Mouse (Mus musculus): ENCODE data around the gene Tmem237. TPM values are rescaled to one million over a fixed set of nuclear protein-coding genes. Genes with fewer than 3 reads are reported as not detected.

Gene Tmem237
- 10 to 100 TPM; 17.1 to 21.3 TPM for polyA plus RNA-seq (2017; shearing (Covaris generic))

- ATAC-seq = peak; percentile 85
Measured at GRCm38 (mm10) chr1:59119720-59120457, at the start of gene Tmem237. Tmem237 (minus strand) TSS chr1:59120408.

- ATAC-seq = no peak
Measured at GRCm38 (mm10) chr1:59169586-59169985, 49.4 kb upstream of the Tmem237 start.

- no peak for ATAC-seq
Measured at GRCm38 (mm10) chr1:59168556-59168955, 48.3 kb upstream of the Tmem237 start.

- ATAC-seq = no peak
Measured at GRCm38 (mm10) chr1:59167654-59168425, 47.6 kb upstream of the Tmem237 start.

- no peak for ATAC-seq
Measured at GRCm38 (mm10) chr1:59166232-59166905, 46.2 kb upstream of the Tmem237 start.

GRCm38 (mm10) chr1:59163918-59164317 is 43.7 kb upstream of the Tmem237 start:
- ATAC-seq = no peak

- no peak for ATAC-seq
Measured at GRCm38 (mm10) chr1:59163030-59163461, 42.8 kb upstream of the Tmem237 start, which contains the start of gene Mpp4. Mpp4 (minus strand) TSS chr1:59163389.

- ATAC-seq = no peak
Measured at GRCm38 (mm10) chr1:59162309-59163024, 42.3 kb upstream of the Tmem237 start.

- no peak for ATAC-seq
Measured at GRCm38 (mm10) chr1:59161396-59161795, 41.2 kb upstream of the Tmem237 start.

- no peak for ATAC-seq
Measured at GRCm38 (mm10) chr1:59160871-59161270, 40.7 kb upstream of the Tmem237 start.

GRCm38 (mm10) chr1:59159136-59159535 is 38.9 kb upstream of the Tmem237 start:
- no peak for ATAC-seq

GRCm38 (mm10) chr1:59158498-59158897 is 38.3 kb upstream of the Tmem237 start:
- ATAC-seq = no peak

GRCm38 (mm10) chr1:59157846-59158245 is 37.6 kb upstream of the Tmem237 start:
- no peak for ATAC-seq

GRCm38 (mm10) chr1:59152346-59152745 is 32.1 kb upstream of the Tmem237 start:
- no peak for ATAC-seq

- no peak for ATAC-seq
Measured at GRCm38 (mm10) chr1:59150542-59150941, 30.3 kb upstream of the Tmem237 start.

GRCm38 (mm10) chr1:59144543-59144942 is 24.3 kb upstream of the Tmem237 start:
- ATAC-seq = no peak

- peak; percentile 78 for ATAC-seq
Measured at GRCm38 (mm10) chr1:59142809-59143208, 22.6 kb upstream of the Tmem237 start.

GRCm38 (mm10) chr1:59134419-59134818 is 14.2 kb upstream of the Tmem237 start:
- no peak for ATAC-seq

- ATAC-seq = no peak
Measured at GRCm38 (mm10) chr1:59128879-59129278, 8.7 kb upstream of the Tmem237 start.

GRCm38 (mm10) chr1:59125558-59125957 is 5.3 kb upstream of the Tmem237 start:
- ATAC-seq = no peak

GRCm38 (mm10) chr1:59110524-59110923 is 9.7 kb downstream of the Tmem237 start:
- no peak for ATAC-seq

- ATAC-seq = no peak
Measured at GRCm38 (mm10) chr1:59102071-59102470, 18.1 kb downstream of the Tmem237 start.

GRCm38 (mm10) chr1:59101020-59101419 is 19.2 kb downstream of the Tmem237 start:
- no peak for ATAC-seq

Data from activated CD4-positive, CD25-positive, alpha-beta regulatory T cell, adult 4 months (primary cell).